Mouse (Mus musculus): Measurements from ENCODE around the gene Aim2. TPM values are rescaled to one million over a fixed set of nuclear protein-coding genes. Genes with fewer than 3 reads are reported as not detected.
"Not testable (repeated sequence)": the region's sequence is repeated elsewhere in the genome, so short reads cannot be mapped to it uniquely, and the experiment has no call there.

Gene Aim2
- total RNA-seq, 2 experiments from 2014 or later, result 1.2 to 1.4 TPM

GRCm38 (mm10) chr1:173441210-173441609, 90.5 kb downstream of the Aim2 start:
- no peak for DNase-seq
- intact Hi-C loops (cut with DNase I), result no loop called here

- DNase-seq, result no peak
- intact Hi-C loops (cut with DNase I), result no loop called here
Observed at GRCm38 (mm10) chr1:173443061-173443460, 92.4 kb downstream of the Aim2 start.

GRCm38 (mm10) chr1:173447067-173447466, 96.4 kb downstream of the Aim2 start:
- no peak for DNase-seq
- intact Hi-C loops (cut with DNase I), result no loop called here

GRCm38 (mm10) chr1:173450621-173451020, 99.9 kb downstream of the Aim2 start:
- intact Hi-C loops (cut with DNase I), result no loop called here
- no peak for DNase-seq

GRCm38 (mm10) chr1:173451665-173452064, 101.0 kb downstream of the Aim2 start:
- no peak for DNase-seq
- intact Hi-C loops (cut with DNase I), result no loop called here

GRCm38 (mm10) chr1:173456139-173456754, 105.6 kb downstream of the Aim2 start:
- DNase-seq, result peak in 1 of 2 experiments; percentile 19
- intact Hi-C loops (cut with DNase I), result loop anchor here (1.0 to 5.0 kb wide), 3 partner anchors 647 to 1096 kb away; no protein-coding TSS in a partner anchor

GRCm38 (mm10) chr1:173456761-173457160, 106.1 kb downstream of the Aim2 start:
- DNase-seq, result no peak
- intact Hi-C loops (cut with DNase I), result loop anchor here (1.0 to 5.0 kb wide), 3 partner anchors 647 to 1096 kb away; no protein-coding TSS in a partner anchor

- intact Hi-C loops (cut with DNase I); DNase-seq: not testable (repeated sequence)
Observed at GRCm38 (mm10) chr1:173480399-173481181, 129.9 kb downstream of the Aim2 start.

GRCm38 (mm10) chr1:173481182-173481574, 130.5 kb downstream of the Aim2 start:
- intact Hi-C loops (cut with DNase I); DNase-seq: not testable (repeated sequence)

- DNase-seq; intact Hi-C loops (cut with DNase I): not testable (repeated sequence)
Observed at GRCm38 (mm10) chr1:173490812-173491480, 140.3 kb downstream of the Aim2 start, which contains the start of gene Ifi206. Ifi206 (minus strand) TSS chr1:173491041.

- DNase-seq, result not testable (repeated sequence)
Observed at GRCm38 (mm10) chr1:173491483-173491882, 140.8 kb downstream of the Aim2 start.

GRCm38 (mm10) chr1:173510595-173510994, 159.9 kb downstream of the Aim2 start:
- intact Hi-C loops (cut with DNase I); DNase-seq: not testable (repeated sequence)

More at GRCm38 (mm10) chr1:173491483-173491882, 140.8 kb downstream of the Aim2 start:
- intact Hi-C loops (cut with DNase I), result not testable (repeated sequence)

Other genes with a start within 250 kb of the Aim2 start
- not detected for gene Olfr1408, start 213.5 kb upstream of the Aim2 start, total RNA-seq (2021)
- not detected for gene Olfr1406, start 160.2 kb upstream of the Aim2 start, total RNA-seq (2021)
- gene Olfr218, start 153.1 kb upstream of the Aim2 start, total RNA-seq (2021), result not detected
- not detected for gene Olfr1404, start 138.5 kb upstream of the Aim2 start, total RNA-seq (2021)
- not detected for gene Fcer1a, start 123.7 kb upstream of the Aim2 start, total RNA-seq (2021)
- not detected for gene Olfr418, start 84.9 kb upstream of the Aim2 start, total RNA-seq (2021)
- not detected for gene Mptx2, start 73.1 kb upstream of the Aim2 start, total RNA-seq (2021)
- under 1 TPM; 0.38 to 0.78 TPM for gene Ackr1, start 17.1 kb upstream of the Aim2 start, total RNA-seq (2021)
- 1 to 10 TPM; 1.9 to 2.5 TPM for gene Cadm3, start 16.8 kb downstream of the Aim2 start, total RNA-seq (2021)
- gene Ifi206, start 140.2 kb downstream of the Aim2 start, total RNA-seq (2021), result under 1 TPM; 0.11 to 0.51 TPM
- gene Ifi214, start 185.1 kb downstream of the Aim2 start, total RNA-seq (2021), result not detected
- gene Ifi213, start 248.4 kb downstream of the Aim2 start, total RNA-seq (2021), result 1 to 10 TPM in 1 of 2 experiments, under 1 TPM in 1; 0.28 to 1.1 TPM

Data from heart, postnatal 36 days (tissue).